Mouse (Mus musculus): ENCODE results near the gene Oxnad1. TPM values are rescaled to one million over a fixed set of nuclear protein-coding genes. Genes with fewer than 3 reads are reported as not detected.

Gene Oxnad1
- polyA plus RNA-seq, 1 experiment from 2014 or later, result 40.2 TPM

GRCm38 (mm10) chr14:32141723-32142122, 56.5 kb downstream of the Oxnad1 start, which contains the start of gene Msmb:
TSS of gene Msmb (plus strand) at chr14:32142023.
- WGBS, result 86% methylated on average over 5 of the region's 5 CpGs
- H3K36me3 ChIP-seq, result no peaks in the 10 kb centered on the region
- peaks cover 9% of the 10 kb centered on the region for H3K4me1 ChIP-seq (replicated peaks)
- no peaks in the 10 kb centered on the region for H3K9me3 ChIP-seq (replicated peaks)
- no peak within 1 kb of the TSS for H3K4me3 ChIP-seq
- ATAC-seq (ENCODE audit: insufficient number of reproducible peaks, low FRiP score), result no peak
- no peak within 1 kb of the TSS for H3K9ac ChIP-seq
- H3K27me3 ChIP-seq (replicated peaks), result no peaks in the 10 kb centered on the region
- no peak within 1 kb of the TSS for H3K4me2 ChIP-seq
- no peak within 1 kb of the TSS for H3K27ac ChIP-seq (ENCODE audit: poor library complexity, severe bottlenecking)

GRCm38 (mm10) chr14:32144734-32145133, 59.6 kb downstream of the Oxnad1 start:
- Histone ChIP-seq H3K9me3 (replicated peaks) (0 out of 2 replicates have a peak, but pooled peaks cover 4% of the 10 kb centered on the region), H3K27me3 (replicated peaks) (no peaks in the 10 kb centered on the region), H3K27ac (ENCODE audit: poor library complexity, severe bottlenecking) (no peak overlapping the region), H3K4me2 (no peak overlapping the region), H3K9ac (no peak overlapping the region), H3K36me3 (no peaks in the 10 kb centered on the region), H3K4me1 (replicated peaks) (peaks cover 9% of the 10 kb centered on the region), H3K4me3 (no peak overlapping the region)
- ATAC-seq (ENCODE audit: insufficient number of reproducible peaks, low FRiP score), result no peak

GRCm38 (mm10) chr14:32145401-32145800, 60.2 kb downstream of the Oxnad1 start:
- 52% methylated on average over 4 of the region's 4 CpGs for WGBS
- H3K9ac ChIP-seq, result no peak overlapping the region
- ATAC-seq (ENCODE audit: insufficient number of reproducible peaks, low FRiP score), result peak; percentile 49; the same call in 1 of the 2 replicates

GRCm38 (mm10) chr14:32145809-32146511, 60.8 kb downstream of the Oxnad1 start:
- ATAC-seq (ENCODE audit: insufficient number of reproducible peaks, low FRiP score), result peak; percentile 86
- peak overlapping the region; percentile 7; the same call in 1 of the 2 replicates for H3K4me2 ChIP-seq

More at GRCm38 (mm10) chr14:32145401-32145800, 60.2 kb downstream of the Oxnad1 start:
- H3K4me1 ChIP-seq (replicated peaks), result peaks cover 9% of the 10 kb centered on the region
- peak overlapping the region; percentile 7; the same call in 1 of the 2 replicates for H3K4me2 ChIP-seq
- H3K36me3 ChIP-seq, result no peaks in the 10 kb centered on the region
- 0 out of 2 replicates have a peak, but pooled peaks cover 4% of the 10 kb centered on the region for H3K9me3 ChIP-seq (replicated peaks)
- peak overlapping the region; percentile 38 for H3K27ac ChIP-seq (ENCODE audit: poor library complexity, severe bottlenecking)
- no peak overlapping the region for H3K4me3 ChIP-seq
- no peaks in the 10 kb centered on the region for H3K27me3 ChIP-seq (replicated peaks)

GRCm38 (mm10) chr14:32146578-32146977, 61.4 kb downstream of the Oxnad1 start:
- WGBS, result 64% methylated on average over 2 of the region's 2 CpGs
- 0 out of 2 replicates have a peak, but pooled peaks cover 4% of the 10 kb centered on the region for H3K9me3 ChIP-seq (replicated peaks)

More at GRCm38 (mm10) chr14:32145809-32146511, 60.8 kb downstream of the Oxnad1 start:
- Histone ChIP-seq H3K27me3 (replicated peaks) (no peaks in the 10 kb centered on the region), H3K27ac (ENCODE audit: poor library complexity, severe bottlenecking) (peak overlapping the region; percentile 38), H3K4me1 (replicated peaks) (peaks cover 9% of the 10 kb centered on the region), H3K9me3 (replicated peaks) (0 out of 2 replicates have a peak, but pooled peaks cover 4% of the 10 kb centered on the region), H3K4me3 (no peak overlapping the region), H3K9ac (no peak overlapping the region), H3K36me3 (no peaks in the 10 kb centered on the region)
- 34% methylated on average over 7 of the region's 7 CpGs for WGBS

GRCm38 (mm10) chr14:32150872-32151271, 65.7 kb downstream of the Oxnad1 start:
- no peak overlapping the region for H3K4me2 ChIP-seq
- H3K27me3 ChIP-seq (replicated peaks), result no peaks in the 10 kb centered on the region
- no peak overlapping the region for H3K27ac ChIP-seq (ENCODE audit: poor library complexity, severe bottlenecking)
- 0 out of 2 replicates have a peak, but pooled peaks cover 3% of the 10 kb centered on the region for H3K4me1 ChIP-seq (replicated peaks)
- 0 out of 2 replicates have a peak, but pooled peaks cover 4% of the 10 kb centered on the region for H3K9me3 ChIP-seq (replicated peaks)
- H3K4me3 ChIP-seq, result no peak overlapping the region
- H3K9ac ChIP-seq, result no peak overlapping the region
- H3K36me3 ChIP-seq, result no peaks in the 10 kb centered on the region
- WGBS, result 76% methylated on average over 2 of the region's 2 CpGs
- no peak for ATAC-seq (ENCODE audit: insufficient number of reproducible peaks, low FRiP score)

More at GRCm38 (mm10) chr14:32146578-32146977, 61.4 kb downstream of the Oxnad1 start:
- H3K4me3 ChIP-seq, result no peak overlapping the region
- no peak overlapping the region for H3K4me2 ChIP-seq
- no peak overlapping the region for H3K9ac ChIP-seq
- H3K27me3 ChIP-seq (replicated peaks), result no peaks in the 10 kb centered on the region
- H3K27ac ChIP-seq (ENCODE audit: poor library complexity, severe bottlenecking), result no peak overlapping the region
- peaks cover 9% of the 10 kb centered on the region for H3K4me1 ChIP-seq (replicated peaks)
- H3K36me3 ChIP-seq, result no peaks in the 10 kb centered on the region
- ATAC-seq (ENCODE audit: insufficient number of reproducible peaks, low FRiP score), result no peak

GRCm38 (mm10) chr14:32152243-32152965, 67.2 kb downstream of the Oxnad1 start:
- H3K27me3 ChIP-seq (replicated peaks), result no peaks in the 10 kb centered on the region
- 0 out of 2 replicates have a peak, but pooled peaks cover 4% of the 10 kb centered on the region for H3K9me3 ChIP-seq (replicated peaks)
- ATAC-seq (ENCODE audit: insufficient number of reproducible peaks, low FRiP score), result no peak
- H3K4me3 ChIP-seq, result no peak overlapping the region
- WGBS, result 89% methylated on average over 18 of the region's 18 CpGs
- H3K4me2 ChIP-seq, result no peak overlapping the region
- no peaks in the 10 kb centered on the region for H3K4me1 ChIP-seq (replicated peaks)
- no peaks in the 10 kb centered on the region for H3K36me3 ChIP-seq
- no peak overlapping the region for H3K27ac ChIP-seq (ENCODE audit: poor library complexity, severe bottlenecking)
- H3K9ac ChIP-seq, result no peak overlapping the region

Other genes with a start within 250 kb of the Oxnad1 start
- gene Galnt15, start 56.4 kb upstream of the Oxnad1 start, polyA plus RNA-seq (2016; fragmentation: Nextera tagmentation; extraction: Ambion mirVana), result 0.29 and 0.35 TPM in 2 replicates
- gene Dph3, start 355 bp downstream of the Oxnad1 start, polyA plus RNA-seq (2016; fragmentation: Nextera tagmentation; extraction: Ambion mirVana), result 71.7 and 74.5 TPM in 2 replicates
- gene Msmb, start 56.6 kb downstream of the Oxnad1 start, polyA plus RNA-seq (2016; fragmentation: Nextera tagmentation; extraction: Ambion mirVana), result not detected in 2 replicates
- 146 and 147 TPM in 2 replicates for gene Ncoa4, start 74.5 kb downstream of the Oxnad1 start, polyA plus RNA-seq (2016; fragmentation: Nextera tagmentation; extraction: Ambion mirVana)
- 279 and 286 TPM in 2 replicates for gene Timm23, start 116.5 kb downstream of the Oxnad1 start, polyA plus RNA-seq (2016; fragmentation: Nextera tagmentation; extraction: Ambion mirVana)
- gene Parg, start 116.6 kb downstream of the Oxnad1 start, polyA plus RNA-seq (2016; fragmentation: Nextera tagmentation; extraction: Ambion mirVana), result 35.5 and 37.9 TPM in 2 replicates
- 19.2 and 19.4 TPM in 2 replicates for gene Ogdhl, start 236.6 kb downstream of the Oxnad1 start, polyA plus RNA-seq (2016; fragmentation: Nextera tagmentation; extraction: Ambion mirVana)